Comparison of ENCODE assay signal across 11 mouse cellular contexts in the genomic region with DNA sequence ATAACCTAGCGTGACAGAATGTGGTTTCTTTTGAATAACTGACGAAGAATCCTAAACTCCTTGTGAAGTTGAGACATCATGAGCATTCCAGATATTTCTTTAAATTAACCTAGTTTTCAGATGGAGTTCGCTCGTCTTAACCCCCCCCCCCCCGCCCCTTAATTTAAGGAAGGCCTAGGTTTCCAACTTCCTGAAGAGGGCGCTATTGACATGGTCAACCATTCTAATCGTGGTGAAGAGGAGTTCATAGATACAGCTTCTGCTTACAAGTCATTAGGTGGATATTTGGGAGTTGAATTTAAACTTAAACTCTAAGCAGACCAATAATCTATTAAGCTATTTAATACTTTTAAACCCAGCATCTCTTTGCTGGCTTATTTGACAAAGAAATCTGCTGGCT. TPM values are rescaled to one million over a fixed set of nuclear protein-coding genes. Genes with fewer than 3 reads are reported as not detected.
DNase-seq lines count a peak whose midpoint lies in the region; ATAC-seq and TF ChIP-seq lines count a peak whose summit lies in the region.
"Had no signal": no experiment of that assay in that cellular context is flagged by ENCODE, and none has a peak within 500 bp of the region (broad histone marks: within the 10 kb centered on the region; RNA-seq: fewer than 3 reads in every experiment).

No protein-coding gene starts in this region.

- H3K9me3 ChIP-seq in lung, postnatal 0 days (ENCODE audit: low read length): no peaks in the 10 kb centered on the region
- no peaks in the 10 kb centered on the region for H3K9me3 ChIP-seq in embryonic facial prominence, embryonic 10.5 days
- no peaks in the 10 kb centered on the region for H3K9me3 ChIP-seq in heart, embryonic 14.5 days (ENCODE audit: control insufficient read depth, low read length)
- H3K9me3 ChIP-seq in intestine, embryonic 16.5 days (ENCODE audit: control insufficient read depth, low read length): no peaks in the 10 kb centered on the region
- H3K9me3 ChIP-seq: embryonic facial prominence, embryonic 15.5 days had no signal

- no peak overlapping the region for H3K4me2 ChIP-seq in lung, postnatal 0 days (replicated peaks; ENCODE audit: low read depth, low read length)
- peak overlapping the region; percentile 44 for H3K4me2 ChIP-seq in heart, embryonic 14.5 days (ENCODE audit: low read length)
- H3K4me2 ChIP-seq in intestine, embryonic 16.5 days (ENCODE audit: low read depth, low read length): no peak overlapping the region

- no peaks in the 10 kb centered on the region for H3K27me3 ChIP-seq in lung, postnatal 0 days (replicated peaks; ENCODE audit: insufficient read depth, low read length)
- H3K27me3 ChIP-seq in embryonic facial prominence, embryonic 10.5 days (replicated peaks; ENCODE audit: low read depth, poor library complexity, severe bottlenecking): no peaks in the 10 kb centered on the region
- H3K27me3 ChIP-seq in heart, embryonic 14.5 days (ENCODE audit: control insufficient read depth, insufficient read depth, low read length): no peaks in the 10 kb centered on the region
- no peaks in the 10 kb centered on the region for H3K27me3 ChIP-seq in splenic B cell, adult 2 months (ENCODE audit: control insufficient read depth, insufficient read depth, low read length, poor library complexity, severe bottlenecking)
- H3K27me3 ChIP-seq in intestine, embryonic 16.5 days (replicated peaks; ENCODE audit: control insufficient read depth, insufficient read depth, low read length): no peaks in the 10 kb centered on the region
- H3K27me3 ChIP-seq: embryonic facial prominence, embryonic 15.5 days had no signal

- peak; percentile 61 for DNase-seq in lung, postnatal 0 days (ENCODE audit: low spot score)
- no peak for DNase-seq in lung, postnatal 4 days
- peak; percentile 31 for DNase-seq in embryonic facial prominence, embryonic 10.5 days (ENCODE audit: low spot score)
- peak; percentile 53 for DNase-seq in splenic B cell, adult 2 months (ENCODE audit: low read depth, low spot score)
- DNase-seq: adrenal gland, adult 8-10 months had no signal

- no peak for ATAC-seq in lung, postnatal 0 days
- ATAC-seq in heart, embryonic 14.5 days (ENCODE audit: insufficient number of reproducible peaks, insufficient read depth, low FRiP score, low read depth): no peak
- no peak for ATAC-seq in intestine, embryonic 16.5 days
- no peak for ATAC-seq in megakaryocyte progenitor cell, adult 5-6 weeks (replicated peaks; ENCODE audit: poor library complexity)
- ATAC-seq: inflammation-experienced regulatory T-cells, adult 6 months had no signal

- H3K4me3 ChIP-seq in lung, postnatal 0 days (ENCODE audit: low read depth, low read length): no peak overlapping the region
- H3K4me3 ChIP-seq in embryonic facial prominence, embryonic 10.5 days: no peak overlapping the region
- H3K4me3 ChIP-seq in heart, embryonic 14.5 days (ENCODE audit: control insufficient read depth in 1 of 2, insufficient read depth in 1 of 2, low read depth in 1 of 2, low read length in 2 of 2): no peak overlapping the region
- H3K4me3 ChIP-seq in intestine, embryonic 16.5 days (ENCODE audit: low read length): no peak overlapping the region
- H3K4me3 ChIP-seq: embryonic facial prominence, embryonic 15.5 days had no signal

- H3K4me1 ChIP-seq in lung, postnatal 0 days (ENCODE audit: insufficient read depth, low read depth, low read length): no peaks in the 10 kb centered on the region; the same call in 1 of the 2 replicates
- H3K4me1 ChIP-seq in embryonic facial prominence, embryonic 10.5 days: peaks cover 65% of the 10 kb centered on the region
- H3K4me1 ChIP-seq in heart, embryonic 14.5 days (ENCODE audit: control insufficient read depth in 2 of 2, insufficient read depth in 2 of 2, low read length in 2 of 2): peaks cover 3 to 20% of the 10 kb centered on the region in 2 experiments
- no peaks in the 10 kb centered on the region for H3K4me1 ChIP-seq in intestine, embryonic 16.5 days (ENCODE audit: control insufficient read depth, insufficient read depth, low read length)

- 21% methylated on average over 7 of the region's 7 CpGs for WGBS in lung, postnatal 0 days
- WGBS in embryonic facial prominence, embryonic 10.5 days: 29% methylated on average over 7 of the region's 7 CpGs
- WGBS in heart, embryonic 14.5 days: 25% methylated on average over 7 of the region's 7 CpGs
- 27% methylated on average over 7 of the region's 7 CpGs for WGBS in intestine, embryonic 16.5 days

- TF ChIP-seq CTCF in lung, postnatal 0 days (IDR thresholded peaks at IDR 0.05): peak; percentile 60

- H3K27ac ChIP-seq in lung, postnatal 0 days (ENCODE audit: low read length): no peak overlapping the region
- no peak overlapping the region for H3K27ac ChIP-seq in embryonic facial prominence, embryonic 10.5 days (replicated peaks)
- H3K27ac ChIP-seq in heart, embryonic 14.5 days (replicated peaks in 1 of 2; ENCODE audit: control insufficient read depth in 1 of 2, insufficient read depth in 1 of 2, low read depth in 2 of 2, low read length in 2 of 2): no peak overlapping the region
- H3K27ac ChIP-seq in intestine, embryonic 16.5 days (ENCODE audit: low read length): no peak overlapping the region
- H3K27ac ChIP-seq: embryonic facial prominence, embryonic 15.5 days; macrophage had no signal

- no peak overlapping the region for H3K9ac ChIP-seq in lung, postnatal 0 days (replicated peaks; ENCODE audit: low read depth)
- no peak overlapping the region for H3K9ac ChIP-seq in heart, embryonic 14.5 days (ENCODE audit: low read length)
- H3K9ac ChIP-seq in intestine, embryonic 16.5 days (ENCODE audit: low read depth, low read length): no peak overlapping the region
- H3K9ac ChIP-seq: embryonic facial prominence, embryonic 15.5 days had no signal

- no peaks in the 10 kb centered on the region for H3K36me3 ChIP-seq in lung, postnatal 0 days (ENCODE audit: insufficient read depth, low read length)
- no peaks in the 10 kb centered on the region for H3K36me3 ChIP-seq in embryonic facial prominence, embryonic 10.5 days (replicated peaks)
- no peaks in the 10 kb centered on the region for H3K36me3 ChIP-seq in heart, embryonic 14.5 days (ENCODE audit: control insufficient read depth, insufficient read depth, low read length)
- no peaks in the 10 kb centered on the region for H3K36me3 ChIP-seq in splenic B cell, adult 2 months (ENCODE audit: control insufficient read depth, insufficient read depth, low read length, poor library complexity, severe bottlenecking)
- no peaks in the 10 kb centered on the region for H3K36me3 ChIP-seq in intestine, embryonic 16.5 days (ENCODE audit: control insufficient read depth, insufficient read depth, low read length)
- H3K36me3 ChIP-seq: embryonic facial prominence, embryonic 15.5 days had no signal

- no peak for TF ChIP-seq EP300 in lung, postnatal 0 days (IDR thresholded peaks at IDR 0.05)

RNA-seq across cellular contexts. Expression of a gene that starts 20.0 kb away (rescaled TPM):
- polyA plus RNA-seq in lung, postnatal 0 days (2015; fragmentation: Nextera tagmentation; extraction: Ambion mirVana): 5.1 and 5.4 TPM in 2 replicates
- polyA plus RNA-seq in embryonic facial prominence, embryonic 10.5 days (2016; fragmentation: Nextera tagmentation; extraction: Ambion mirVana): 10.6 and 13.9 TPM in 2 replicates
- polyA plus RNA-seq in heart, embryonic 14.5 days (2014; fragmentation: Nextera tagmentation; extraction: Ambion mirVana): 36.0 and 38.3 TPM in 2 replicates
- polyA plus RNA-seq in intestine, embryonic 16.5 days (2015; fragmentation: Nextera tagmentation; extraction: Ambion mirVana): 4.1 and 5.9 TPM in 2 replicates
- total RNA-seq in megakaryocyte progenitor cell, adult 5-6 weeks (2015): 0.30 and 1.4 TPM in 2 replicates
- total RNA-seq in megakaryocyte progenitor cell, adult 5-6 weeks (2017): 1.1 TPM in 1 of 2 replicates, not detected in the other

Comparison
In these comparisons a context has a peak if more than half of its experiments do, and no peak if none do; other contexts are left out.
1. DNase-seq: peak in lung, postnatal 0 days (single experiment), embryonic facial prominence, embryonic 10.5 days (single experiment) and splenic B cell, adult 2 months (single experiment); none in lung, postnatal 4 days (0 of 2).